Mouse (Mus musculus): ENCODE results near the gene Gria3. TPM values are rescaled to one million over a fixed set of nuclear protein-coding genes. Genes with fewer than 3 reads are reported as not detected.

Gene Gria3
- total RNA-seq, 1 experiment: 4.1 TPM

DNA sequence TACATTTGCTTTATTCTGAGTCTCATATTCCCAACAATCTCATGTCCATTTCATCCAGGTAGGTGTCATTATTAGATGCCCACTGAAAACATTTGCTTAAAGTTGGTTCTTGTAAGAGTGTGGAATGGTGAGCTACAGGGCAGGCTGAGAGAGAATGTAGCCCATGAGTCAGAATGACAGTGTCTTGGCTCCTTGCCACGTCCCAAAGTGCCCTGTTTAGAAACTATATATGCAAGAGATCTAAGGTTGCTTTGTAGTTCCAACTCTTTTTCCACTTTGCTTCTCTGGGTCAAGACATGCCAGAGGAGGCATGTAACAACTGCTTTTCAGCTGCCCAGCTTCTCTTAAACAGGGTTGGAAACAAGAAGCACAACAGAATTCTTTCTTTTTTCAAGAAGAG is 9.1 kb downstream of the Gria3 start:
- Histone ChIP-seq H3K9me3 (ENCODE audit: control insufficient read depth, insufficient read depth, low read depth, low read length) (no peaks in the 10 kb centered on the region), H3K36me3 (ENCODE audit: control insufficient read depth, insufficient read depth, low read length, poor library complexity, severe bottlenecking) (no peaks in the 10 kb centered on the region), H3K4me3 (ENCODE audit: insufficient read depth in 1 of 2, low read depth in 1 of 2, low read length in 2 of 2, poor library complexity in 1 of 2, severe bottlenecking in 1 of 2) (no peak overlapping the region), H3K27ac (ENCODE audit: insufficient read depth, low read depth, low read length, poor library complexity, severe bottlenecking) (no peak overlapping the region), H3K4me1 (ENCODE audit: control insufficient read depth in 2 of 2, insufficient read depth in 2 of 2, low read length in 2 of 2, poor library complexity in 1 of 2) (no peaks in the 10 kb centered on the region), H3K9ac (ENCODE audit: insufficient read depth, low read depth, low read length, poor library complexity, severe bottlenecking) (no peak overlapping the region)
- no peak for DNase-seq (ENCODE audit: low read depth, low spot score)
- in situ Hi-C loops (cut with MboI; ENCODE audit: low sequenced_read_pairs in 2 of 2, unreplicated experiment in 2 of 2): no loop called here
- TF ChIP-seq CHD2 (IDR thresholded peaks at IDR 0.05; ENCODE audit: low read depth, low read length) (no peak), ZC3H11A (IDR thresholded peaks at IDR 0.05; ENCODE audit: borderline replicate concordance, low read depth, low read length) (no peak), MAFK (IDR thresholded peaks at IDR 0.05; ENCODE audit: insufficient read depth, low read depth, low read length) (no peak), ZNF384 (IDR thresholded peaks at IDR 0.05; ENCODE audit: low read depth, low read length) (no peak), HCFC1 (IDR thresholded peaks at IDR 0.05; ENCODE audit: borderline replicate concordance, insufficient read depth, low read length) (no peak)

DNA sequence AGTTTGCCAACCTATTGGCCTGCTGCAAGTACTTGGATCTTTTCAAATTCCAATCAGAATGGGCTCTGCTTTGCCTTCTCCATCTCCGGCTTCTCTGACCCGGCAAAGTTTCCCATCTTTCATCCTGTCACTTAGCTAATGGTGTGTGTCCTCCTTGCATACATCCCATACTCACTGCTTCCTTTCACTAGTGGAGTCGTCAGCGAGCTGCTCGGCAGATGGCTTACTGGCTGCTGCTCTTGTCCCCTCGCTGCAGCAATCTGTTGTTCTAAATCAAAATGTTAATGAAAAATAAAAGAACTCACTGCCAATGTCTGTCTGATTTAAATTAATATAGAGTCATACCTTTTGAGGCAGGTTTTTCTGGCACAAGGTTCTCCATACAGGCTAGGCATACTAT is 25.0 kb downstream of the Gria3 start:
- Histone ChIP-seq H3K4me1 (ENCODE audit: control insufficient read depth in 2 of 2, insufficient read depth in 2 of 2, low read length in 2 of 2, poor library complexity in 1 of 2) (no peaks in the 10 kb centered on the region), H3K9ac (ENCODE audit: insufficient read depth, low read depth, low read length, poor library complexity, severe bottlenecking) (no peak overlapping the region), H3K27ac (ENCODE audit: insufficient read depth, low read depth, low read length, poor library complexity, severe bottlenecking) (no peak overlapping the region), H3K36me3 (ENCODE audit: control insufficient read depth, insufficient read depth, low read length, poor library complexity, severe bottlenecking) (no peaks in the 10 kb centered on the region), H3K9me3 (ENCODE audit: control insufficient read depth, insufficient read depth, low read depth, low read length) (no peaks in the 10 kb centered on the region), H3K4me3 (ENCODE audit: insufficient read depth in 1 of 2, low read depth in 1 of 2, low read length in 2 of 2, poor library complexity in 1 of 2, severe bottlenecking in 1 of 2) (no peak overlapping the region)
- TF ChIP-seq HCFC1 (IDR thresholded peaks at IDR 0.05; ENCODE audit: borderline replicate concordance, insufficient read depth, low read length): no peak
- TF ChIP-seq CHD2 (IDR thresholded peaks at IDR 0.05; ENCODE audit: low read depth, low read length): no peak
- no peak for TF ChIP-seq ZC3H11A (IDR thresholded peaks at IDR 0.05; ENCODE audit: borderline replicate concordance, low read depth, low read length)
- TF ChIP-seq ZNF384 (IDR thresholded peaks at IDR 0.05; ENCODE audit: low read depth, low read length): no peak
- no peak for TF ChIP-seq MAFK (IDR thresholded peaks at IDR 0.05; ENCODE audit: insufficient read depth, low read depth, low read length)
- in situ Hi-C loops (cut with MboI; ENCODE audit: low sequenced_read_pairs in 2 of 2, unreplicated experiment in 2 of 2): no loop called here
- DNase-seq (ENCODE audit: low read depth, low spot score): no peak

DNA sequence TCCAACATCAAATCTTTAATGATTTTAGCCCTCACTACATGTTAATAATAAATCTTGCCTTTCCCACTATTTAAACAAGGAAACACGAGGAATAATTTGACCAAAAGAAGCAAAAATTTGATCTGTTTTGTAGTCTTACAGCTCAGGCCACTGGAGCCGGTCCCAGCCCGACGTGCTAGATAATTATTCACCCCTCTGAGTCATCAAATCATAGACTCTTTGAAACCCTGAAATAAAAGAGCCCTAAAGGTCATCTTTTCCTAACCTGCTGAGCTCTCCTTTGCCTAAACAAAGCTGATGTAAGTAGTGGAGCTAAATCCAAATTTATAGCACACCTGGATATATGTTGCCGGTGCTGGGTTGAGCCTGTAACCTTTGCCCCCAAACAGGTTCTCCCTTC is 27.4 kb downstream of the Gria3 start:
- in situ Hi-C loops (cut with MboI; ENCODE audit: low sequenced_read_pairs in 2 of 2, unreplicated experiment in 2 of 2): no loop called here
- H3K9me3 ChIP-seq (ENCODE audit: control insufficient read depth, insufficient read depth, low read depth, low read length): no peaks in the 10 kb centered on the region
- H3K4me1 ChIP-seq (ENCODE audit: control insufficient read depth in 2 of 2, insufficient read depth in 2 of 2, low read length in 2 of 2, poor library complexity in 1 of 2): no peaks in the 10 kb centered on the region
- no peak overlapping the region for H3K9ac ChIP-seq (ENCODE audit: insufficient read depth, low read depth, low read length, poor library complexity, severe bottlenecking)
- no peak for DNase-seq (ENCODE audit: low read depth, low spot score)
- TF ChIP-seq MAFK (IDR thresholded peaks at IDR 0.05; ENCODE audit: insufficient read depth, low read depth, low read length) (no peak), CHD2 (IDR thresholded peaks at IDR 0.05; ENCODE audit: low read depth, low read length) (no peak), ZC3H11A (IDR thresholded peaks at IDR 0.05; ENCODE audit: borderline replicate concordance, low read depth, low read length) (no peak)
- no peaks in the 10 kb centered on the region for H3K36me3 ChIP-seq (ENCODE audit: control insufficient read depth, insufficient read depth, low read length, poor library complexity, severe bottlenecking)
- H3K4me3 ChIP-seq (ENCODE audit: insufficient read depth in 1 of 2, low read depth in 1 of 2, low read length in 2 of 2, poor library complexity in 1 of 2, severe bottlenecking in 1 of 2): no peak overlapping the region
- no peak overlapping the region for H3K27ac ChIP-seq (ENCODE audit: insufficient read depth, low read depth, low read length, poor library complexity, severe bottlenecking)

DNA sequence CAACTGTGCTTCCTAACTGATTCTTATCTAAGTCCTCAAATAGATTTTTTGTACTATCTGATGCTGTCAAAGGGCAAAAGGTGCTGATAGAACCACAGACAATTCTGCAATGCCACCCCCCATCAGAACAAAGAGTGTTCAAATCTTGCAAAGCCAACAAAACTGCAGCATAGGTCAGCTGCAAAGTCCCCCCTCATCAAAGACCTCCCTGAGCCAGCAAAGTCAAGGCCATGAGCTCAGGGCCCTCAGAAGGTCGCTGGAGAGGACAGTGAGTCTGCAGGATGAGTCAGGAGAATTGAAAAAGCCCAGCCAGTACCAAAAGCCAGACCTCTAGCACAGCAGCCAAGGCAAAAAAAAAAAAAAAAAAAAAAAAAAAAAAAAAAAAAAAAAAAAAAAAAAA is 34.9 kb downstream of the Gria3 start:
- H3K4me3 ChIP-seq (ENCODE audit: insufficient read depth in 1 of 2, low read depth in 1 of 2, low read length in 2 of 2, poor library complexity in 1 of 2, severe bottlenecking in 1 of 2): no peak overlapping the region
- H3K9ac ChIP-seq (ENCODE audit: insufficient read depth, low read depth, low read length, poor library complexity, severe bottlenecking): no peak overlapping the region
- no peaks in the 10 kb centered on the region for H3K9me3 ChIP-seq (ENCODE audit: control insufficient read depth, insufficient read depth, low read depth, low read length)
- H3K27ac ChIP-seq (ENCODE audit: insufficient read depth, low read depth, low read length, poor library complexity, severe bottlenecking): no peak overlapping the region
- no peaks in the 10 kb centered on the region for H3K4me1 ChIP-seq (ENCODE audit: control insufficient read depth in 2 of 2, insufficient read depth in 2 of 2, low read length in 2 of 2, poor library complexity in 1 of 2)
- in situ Hi-C loops (cut with MboI; ENCODE audit: low sequenced_read_pairs in 2 of 2, unreplicated experiment in 2 of 2): no loop called here
- no peaks in the 10 kb centered on the region for H3K36me3 ChIP-seq (ENCODE audit: control insufficient read depth, insufficient read depth, low read length, poor library complexity, severe bottlenecking)
- DNase-seq (ENCODE audit: low read depth, low spot score): no peak
- no peak for TF ChIP-seq ZNF384 (IDR thresholded peaks at IDR 0.05; ENCODE audit: low read depth, low read length)
- no peak for TF ChIP-seq HCFC1 (IDR thresholded peaks at IDR 0.05; ENCODE audit: borderline replicate concordance, insufficient read depth, low read length)
- no peak for TF ChIP-seq CHD2 (IDR thresholded peaks at IDR 0.05; ENCODE audit: low read depth, low read length)
- no peak for TF ChIP-seq MAFK (IDR thresholded peaks at IDR 0.05; ENCODE audit: insufficient read depth, low read depth, low read length)
- no peak for TF ChIP-seq ZC3H11A (IDR thresholded peaks at IDR 0.05; ENCODE audit: borderline replicate concordance, low read depth, low read length)

DNA sequence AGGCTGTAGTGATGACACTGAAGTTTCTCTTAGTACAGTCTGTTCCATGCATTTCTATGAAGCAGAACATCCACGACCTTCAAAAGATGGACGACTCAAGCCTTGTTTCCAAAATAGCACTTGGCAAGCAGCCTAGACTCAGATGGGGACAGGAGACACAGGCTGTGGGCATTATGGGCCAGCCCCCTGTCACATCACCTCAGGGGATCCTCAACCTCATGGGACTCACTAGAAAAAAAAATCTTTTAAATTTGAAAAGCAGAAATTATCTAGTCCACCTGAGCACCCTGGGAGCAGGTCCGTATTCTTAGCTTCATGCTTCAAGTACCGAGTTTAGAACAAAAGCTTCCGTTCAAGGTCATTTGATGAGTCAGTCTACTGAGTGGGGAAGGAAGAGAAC is 38.2 kb downstream of the Gria3 start:
- Histone ChIP-seq H3K27ac (ENCODE audit: insufficient read depth, low read depth, low read length, poor library complexity, severe bottlenecking) (no peak overlapping the region), H3K4me3 (ENCODE audit: insufficient read depth in 1 of 2, low read depth in 1 of 2, low read length in 2 of 2, poor library complexity in 1 of 2, severe bottlenecking in 1 of 2) (no peak overlapping the region), H3K36me3 (ENCODE audit: control insufficient read depth, insufficient read depth, low read length, poor library complexity, severe bottlenecking) (no peaks in the 10 kb centered on the region), H3K4me1 (ENCODE audit: control insufficient read depth in 2 of 2, insufficient read depth in 2 of 2, low read length in 2 of 2, poor library complexity in 1 of 2) (no peaks in the 10 kb centered on the region), H3K9ac (ENCODE audit: insufficient read depth, low read depth, low read length, poor library complexity, severe bottlenecking) (no peak overlapping the region), H3K9me3 (ENCODE audit: control insufficient read depth, insufficient read depth, low read depth, low read length) (no peaks in the 10 kb centered on the region)
- TF ChIP-seq MAFK (IDR thresholded peaks at IDR 0.05; ENCODE audit: insufficient read depth, low read depth, low read length) (no peak), ZC3H11A (IDR thresholded peaks at IDR 0.05; ENCODE audit: borderline replicate concordance, low read depth, low read length) (no peak), ZNF384 (IDR thresholded peaks at IDR 0.05; ENCODE audit: low read depth, low read length) (no peak), HCFC1 (IDR thresholded peaks at IDR 0.05; ENCODE audit: borderline replicate concordance, insufficient read depth, low read length) (no peak), CHD2 (IDR thresholded peaks at IDR 0.05; ENCODE audit: low read depth, low read length) (no peak)
- no peak for DNase-seq (ENCODE audit: low read depth, low spot score)
- in situ Hi-C loops (cut with MboI; ENCODE audit: low sequenced_read_pairs in 2 of 2, unreplicated experiment in 2 of 2): no loop called here

All from ES-E14 (cell line).